ENCODE assay signal across 9 mouse cellular contexts in the genomic region with DNA sequence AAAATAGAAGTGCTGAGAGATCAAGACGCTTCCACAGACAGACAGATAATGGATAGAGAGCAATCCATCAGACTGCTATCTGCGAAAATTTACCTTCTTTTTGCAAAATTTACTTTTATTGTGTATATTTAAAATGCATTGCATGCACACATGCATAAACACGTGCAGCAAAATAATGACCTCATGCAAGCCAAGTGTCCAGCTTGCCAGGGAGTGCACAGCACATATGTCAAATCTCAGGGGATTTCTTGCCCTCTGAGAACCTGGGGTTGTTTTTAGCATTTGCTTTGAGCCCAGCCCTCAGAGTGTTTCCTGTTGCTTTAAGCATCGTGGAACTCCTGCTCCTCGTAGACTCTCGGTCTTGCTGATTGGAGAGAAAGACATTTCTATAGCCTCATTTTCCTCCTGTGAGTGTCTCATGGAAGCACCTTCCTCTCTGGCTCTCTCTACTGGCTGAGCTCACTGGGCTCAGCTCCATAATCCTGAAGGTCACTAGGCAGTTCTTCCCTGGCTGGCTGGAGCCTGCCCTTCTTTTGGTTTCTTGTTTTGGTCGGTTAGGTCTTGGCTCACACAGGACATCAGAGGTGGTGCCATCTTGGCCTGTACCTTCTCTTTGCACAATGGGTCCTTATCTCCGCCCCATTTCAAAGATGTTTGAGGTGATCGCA.
DNase-seq lines count a peak whose midpoint lies in the region.
"Had no signal": no experiment of that assay in that cellular context is flagged by ENCODE, and none has a peak within 500 bp of the region (broad histone marks: within the 10 kb centered on the region; RNA-seq: fewer than 3 reads in every experiment).

No protein-coding gene starts in this region.

- DNase-seq in heart, adult 8-10 months (ENCODE audit: low spot score), result peak; percentile 13
- DNase-seq in heart, postnatal 25 days (ENCODE audit: low spot score), result no peak
- peak; percentile 3 for DNase-seq in urinary bladder, postnatal 14 days (ENCODE audit: low spot score)
- no peak for DNase-seq in urinary bladder, postnatal 4 days (ENCODE audit: low spot score in 2 of 2)
- DNase-seq in gastrocnemius, postnatal 14 days, result peak; percentile 11
- peak; percentile 25 for DNase-seq in testis, postnatal 14 days (ENCODE audit: low spot score)
- DNase-seq in urinary bladder, adult 2 months (ENCODE audit: low spot score), result no peak
- DNase-seq in frontal cortex, adult 2 months (ENCODE audit: extremely low spot score in 1 of 2, low spot score in 1 of 2), result no peak
- DNase-seq: right cerebral cortex, postnatal 14 days had no signal

- intact Hi-C loops in heart, postnatal 25 days (cut with DNase I), result no loop called here
- intact Hi-C loops in gastrocnemius, postnatal 14 days (cut with DNase I; ENCODE audit: low total_unique reads), result no loop called here

Comparison
In these comparisons a context has a peak if more than half of its experiments do, and no peak if none do; other contexts are left out.
1. DNase-seq: peak in heart, adult 8-10 months (single experiment), urinary bladder, postnatal 14 days (single experiment), gastrocnemius, postnatal 14 days (single experiment) and testis, postnatal 14 days (single experiment); none in heart, postnatal 25 days (single experiment), urinary bladder, postnatal 4 days (0 of 2), urinary bladder, adult 2 months (single experiment) and frontal cortex, adult 2 months (0 of 2).